Mouse (Mus musculus): ENCODE results near the gene Nr5a2. TPM values are rescaled to one million over a fixed set of nuclear protein-coding genes. Genes with fewer than 3 reads are reported as not detected.

Nr5a2 gene
- total and polyA plus RNA-seq, 3 experiments, result 0.16 TPM; not detected in 2

- DNase-seq (ENCODE audit: low spot score) (no peak), ATAC-seq (ENCODE audit: extremely low read depth, insufficient number of reproducible peaks, low FRiP score, poor library complexity, severe bottlenecking) (no peak)
- H3K36me3 ChIP-seq (replicated peaks), result no peaks in the 10 kb centered on the region
- H3K4me3 ChIP-seq (ENCODE audit: low read depth, low read length), result no peak overlapping the region
- peaks cover 43% of the 10 kb centered on the region for H3K9me3 ChIP-seq (replicated peaks)
- no peaks in the 10 kb centered on the region for H3K27me3 ChIP-seq (ENCODE audit: insufficient read depth, low read length)
- no peaks in the 10 kb centered on the region for H3K4me1 ChIP-seq (ENCODE audit: insufficient read depth, low read depth, low read length)
- no peak for TF ChIP-seq TAL1 (conservative IDR thresholded peaks at IDR 0.05; ENCODE audit: low read depth, low read length)
- no peak for TF ChIP-seq POLR2AphosphoS5 (IDR thresholded peaks at IDR 0.05; ENCODE audit: insufficient replicate concordance, low read depth, low read length)
- TF ChIP-seq CTCF (IDR thresholded peaks at IDR 0.05; ENCODE audit: low read depth, low read length), result no peak
- no peak for TF ChIP-seq GATA2 (IDR thresholded peaks at IDR 0.05; ENCODE audit: borderline replicate concordance, low read depth, low read length)
- TF ChIP-seq GATA1 (IDR thresholded peaks at IDR 0.05; ENCODE audit: borderline replicate concordance, low read length), result no peak
These were observed 1.6 kb downstream of the Nr5a2 start for GRCm38 (mm10) chr1:136958666-136959065.

GRCm38 (mm10) chr1:136958185-136958584, 2.1 kb downstream of the Nr5a2 start:
- ATAC-seq (ENCODE audit: extremely low read depth, insufficient number of reproducible peaks, low FRiP score, poor library complexity, severe bottlenecking) (no peak), DNase-seq (ENCODE audit: low spot score) (no peak)
- H3K4me1 ChIP-seq (ENCODE audit: insufficient read depth, low read depth, low read length), result no peaks in the 10 kb centered on the region
- H3K27me3 ChIP-seq (ENCODE audit: insufficient read depth, low read length), result no peaks in the 10 kb centered on the region
- TF ChIP-seq GATA2 (IDR thresholded peaks at IDR 0.05; ENCODE audit: borderline replicate concordance, low read depth, low read length), result no peak
- TF ChIP-seq CTCF (IDR thresholded peaks at IDR 0.05; ENCODE audit: low read depth, low read length), result no peak
- no peak for TF ChIP-seq GATA1 (IDR thresholded peaks at IDR 0.05; ENCODE audit: borderline replicate concordance, low read length)
- no peak for TF ChIP-seq POLR2AphosphoS5 (IDR thresholded peaks at IDR 0.05; ENCODE audit: insufficient replicate concordance, low read depth, low read length)
- no peak for TF ChIP-seq TAL1 (conservative IDR thresholded peaks at IDR 0.05; ENCODE audit: low read depth, low read length)
- no peak overlapping the region for H3K4me3 ChIP-seq (ENCODE audit: low read depth, low read length)
- peaks cover 46% of the 10 kb centered on the region for H3K9me3 ChIP-seq (replicated peaks)
- no peaks in the 10 kb centered on the region for H3K36me3 ChIP-seq (replicated peaks)

- Histone ChIP-seq H3K4me3 (ENCODE audit: low read depth, low read length) (no peak overlapping the region), H3K36me3 (replicated peaks) (no peaks in the 10 kb centered on the region), H3K4me1 (ENCODE audit: insufficient read depth, low read depth, low read length) (no peaks in the 10 kb centered on the region), H3K9me3 (replicated peaks) (peaks cover 48% of the 10 kb centered on the region), H3K27me3 (ENCODE audit: insufficient read depth, low read length) (no peaks in the 10 kb centered on the region)
- DNase-seq (ENCODE audit: low spot score), result no peak
- TF ChIP-seq GATA2 (IDR thresholded peaks at IDR 0.05; ENCODE audit: borderline replicate concordance, low read depth, low read length), result no peak
- TF ChIP-seq GATA1 (IDR thresholded peaks at IDR 0.05; ENCODE audit: borderline replicate concordance, low read length), result no peak
- TF ChIP-seq CTCF (IDR thresholded peaks at IDR 0.05; ENCODE audit: low read depth, low read length), result no peak
- no peak for TF ChIP-seq POLR2AphosphoS5 (IDR thresholded peaks at IDR 0.05; ENCODE audit: insufficient replicate concordance, low read depth, low read length)
- no peak for TF ChIP-seq TAL1 (conservative IDR thresholded peaks at IDR 0.05; ENCODE audit: low read depth, low read length)
- no peak for ATAC-seq (ENCODE audit: extremely low read depth, insufficient number of reproducible peaks, low FRiP score, poor library complexity, severe bottlenecking)
These were observed 2.6 kb downstream of the Nr5a2 start for GRCm38 (mm10) chr1:136957696-136958095.

GRCm38 (mm10) chr1:136954108-136954494, 6.1 kb downstream of the Nr5a2 start:
- ATAC-seq (ENCODE audit: extremely low read depth, insufficient number of reproducible peaks, low FRiP score, poor library complexity, severe bottlenecking) (no peak), DNase-seq (ENCODE audit: low spot score) (no peak)
- H3K27me3 ChIP-seq (ENCODE audit: insufficient read depth, low read length), result no peaks in the 10 kb centered on the region
- H3K9me3 ChIP-seq (replicated peaks), result peaks cover 69% of the 10 kb centered on the region
- no peaks in the 10 kb centered on the region for H3K4me1 ChIP-seq (ENCODE audit: insufficient read depth, low read depth, low read length)
- no peaks in the 10 kb centered on the region for H3K36me3 ChIP-seq (replicated peaks)
- H3K4me3 ChIP-seq (ENCODE audit: low read depth, low read length), result no peak overlapping the region
- TF ChIP-seq CTCF (IDR thresholded peaks at IDR 0.05; ENCODE audit: low read depth, low read length) (no peak), GATA1 (IDR thresholded peaks at IDR 0.05; ENCODE audit: borderline replicate concordance, low read length) (no peak), POLR2AphosphoS5 (IDR thresholded peaks at IDR 0.05; ENCODE audit: insufficient replicate concordance, low read depth, low read length) (no peak), TAL1 (conservative IDR thresholded peaks at IDR 0.05; ENCODE audit: low read depth, low read length) (no peak), GATA2 (IDR thresholded peaks at IDR 0.05; ENCODE audit: borderline replicate concordance, low read depth, low read length) (no peak)

GRCm38 (mm10) chr1:136953444-136954107, 6.7 kb downstream of the Nr5a2 start:
- no peak for TF ChIP-seq CTCF (IDR thresholded peaks at IDR 0.05; ENCODE audit: low read depth, low read length)
- no peak for TF ChIP-seq TAL1 (conservative IDR thresholded peaks at IDR 0.05; ENCODE audit: low read depth, low read length)
- TF ChIP-seq GATA1 (IDR thresholded peaks at IDR 0.05; ENCODE audit: borderline replicate concordance, low read length), result no peak
- TF ChIP-seq POLR2AphosphoS5 (IDR thresholded peaks at IDR 0.05; ENCODE audit: insufficient replicate concordance, low read depth, low read length), result no peak
- Histone ChIP-seq H3K4me1 (ENCODE audit: insufficient read depth, low read depth, low read length) (no peaks in the 10 kb centered on the region), H3K36me3 (replicated peaks) (no peaks in the 10 kb centered on the region), H3K27me3 (ENCODE audit: insufficient read depth, low read length) (no peaks in the 10 kb centered on the region; the same call in 1 of the 2 replicates), H3K4me3 (ENCODE audit: low read depth, low read length) (no peak overlapping the region), H3K9me3 (replicated peaks) (peaks cover 69% of the 10 kb centered on the region)
- ATAC-seq (ENCODE audit: extremely low read depth, insufficient number of reproducible peaks, low FRiP score, poor library complexity, severe bottlenecking) (no peak), DNase-seq (ENCODE audit: low spot score) (no peak)

- DNase-seq (ENCODE audit: low spot score), result no peak
These were observed 7.5 kb downstream of the Nr5a2 start for GRCm38 (mm10) chr1:136952609-136953311.

More at GRCm38 (mm10) chr1:136952609-136953311, 7.5 kb downstream of the Nr5a2 start:
- H3K4me3 ChIP-seq (ENCODE audit: low read depth, low read length), result peak overlapping the region; percentile 39; the same call in 1 of the 2 replicates
- H3K27me3 ChIP-seq (ENCODE audit: insufficient read depth, low read length), result no peaks in the 10 kb centered on the region; the same call in 1 of the 2 replicates
- no peaks in the 10 kb centered on the region for H3K4me1 ChIP-seq (ENCODE audit: insufficient read depth, low read depth, low read length)
- H3K9me3 ChIP-seq (replicated peaks), result peaks cover 72% of the 10 kb centered on the region
- ATAC-seq (ENCODE audit: extremely low read depth, insufficient number of reproducible peaks, low FRiP score, poor library complexity, severe bottlenecking), result no peak
- no peaks in the 10 kb centered on the region for H3K36me3 ChIP-seq (replicated peaks)
- TF ChIP-seq CTCF (IDR thresholded peaks at IDR 0.05; ENCODE audit: low read depth, low read length), result no peak
- no peak for TF ChIP-seq POLR2AphosphoS5 (IDR thresholded peaks at IDR 0.05; ENCODE audit: insufficient replicate concordance, low read depth, low read length)
- no peak for TF ChIP-seq GATA1 (IDR thresholded peaks at IDR 0.05; ENCODE audit: borderline replicate concordance, low read length)
- TF ChIP-seq GATA2 (IDR thresholded peaks at IDR 0.05; ENCODE audit: borderline replicate concordance, low read depth, low read length), result no peak
- no peak for TF ChIP-seq TAL1 (conservative IDR thresholded peaks at IDR 0.05; ENCODE audit: low read depth, low read length)
